Mouse (Mus musculus) E14TG2a.4 (cell line): ENCODE data around the gene Pax5.
"Not testable (repeated sequence)": the region's sequence is repeated elsewhere in the genome, so short reads cannot be mapped to it uniquely, and the experiment has no call there.

Experiments
- H3K27me3 ChIP-seq: 2 replicates; pipeline ENCODE4 v1.6.1; 2014; ENCODE audit warnings: low read length, control low read depth; ENCODE audit not compliant: insufficient read depth
- H3K36me3 ChIP-seq: 2 replicates; pipeline ENCODE4 v1.6.1; 2014; ENCODE audit warnings: low read length, control low read depth; ENCODE audit not compliant: insufficient read depth
- H3K4me1 ChIP-seq: replicated peaks from 2 replicates; pipeline ENCODE4 v1.6.1; 2014; ENCODE audit warnings: low read depth, low read length, control low read depth
- H3K4me3 ChIP-seq: replicated peaks from 2 replicates; pipeline ENCODE4 v1.5.1; 2014; ENCODE audit warnings: mild to moderate bottlenecking, low read length
- H3K9me3 ChIP-seq: 2 replicates; pipeline ENCODE4 v1.6.1; 2014; ENCODE audit warnings: low read length, control low read depth
- CTCF ChIP-seq: conservative IDR thresholded peaks from 2 replicates; pipeline ENCODE4 v1.5.1; 2014; ENCODE audit warnings: low read length
- NANOG ChIP-seq: IDR thresholded peaks from 2 replicates; pipeline ENCODE4 v1.6.1; 2014; ENCODE audit warnings: borderline replicate concordance, low read length, mixed read lengths
- POU5F1 ChIP-seq: IDR thresholded peaks from 2 replicates; pipeline ENCODE4 v1.6.1; 2014; ENCODE audit warnings: low read length, borderline replicate concordance

Gene Pax5

GRCm38 (mm10) chr4:44709740-44710700, at the start of gene Pax5:
Pax5 (minus strand) TSS chr4:44710487.
- Histone ChIP-seq H3K4me1 (peaks cover 43% of the 10 kb centered on the region), H3K27me3 (peaks cover 98% of the 10 kb centered on the region), H3K36me3 (no peaks in the 10 kb centered on the region), H3K4me3 (peak within 1 kb of the TSS; percentile 64), H3K9me3 (no peaks in the 10 kb centered on the region)
- no peak for TF ChIP-seq NANOG
- TF ChIP-seq POU5F1 = no peak
- no peak for TF ChIP-seq CTCF

GRCm38 (mm10) chr4:44757131-44757530, 46.8 kb upstream of the Pax5 start:
- not testable (repeated sequence) for H3K36me3 ChIP-seq, H3K9me3 ChIP-seq, H3K27me3 ChIP-seq
- Histone ChIP-seq H3K4me1 (peaks cover 22% of the 10 kb centered on the region), H3K4me3 (peak overlapping the region; percentile 100)

GRCm38 (mm10) chr4:44756134-44756951, 46.1 kb upstream of the Pax5 start:
- no peaks in the 10 kb centered on the region for H3K9me3 ChIP-seq
- peaks cover 2% of the 10 kb centered on the region; the same call in 1 of the 2 replicates for H3K36me3 ChIP-seq
- peak overlapping the region; percentile 100 for H3K4me3 ChIP-seq
- H3K4me1 ChIP-seq = peaks cover 22% of the 10 kb centered on the region
- H3K27me3 ChIP-seq = no peaks in the 10 kb centered on the region
- TF ChIP-seq CTCF = no peak
- no peak for TF ChIP-seq POU5F1
- no peak for TF ChIP-seq NANOG

- Histone ChIP-seq H3K4me1 (peaks cover 22% of the 10 kb centered on the region), H3K27me3 (no peaks in the 10 kb centered on the region), H3K4me3 (peak within 1 kb of the TSS; percentile 100), H3K36me3 (no peaks in the 10 kb centered on the region), H3K9me3 (no peaks in the 10 kb centered on the region)
- no peak for TF ChIP-seq NANOG
- no peak for TF ChIP-seq CTCF
- TF ChIP-seq POU5F1 = no peak
Measured at GRCm38 (mm10) chr4:44755553-44756133, 45.4 kb upstream of the Pax5 start, which contains the start of gene Zcchc7. Zcchc7 (plus strand) TSS chr4:44755877.

- TF ChIP-seq POU5F1 (no peak), CTCF (no peak), NANOG (no peak)
- H3K36me3 ChIP-seq = no peaks in the 10 kb centered on the region
- no peak overlapping the region for H3K4me3 ChIP-seq
- H3K9me3 ChIP-seq = no peaks in the 10 kb centered on the region
- H3K27me3 ChIP-seq = peaks cover 8% of the 10 kb centered on the region
- H3K4me1 ChIP-seq = no peaks in the 10 kb centered on the region
Measured at GRCm38 (mm10) chr4:44740471-44740870, 30.2 kb upstream of the Pax5 start.

- H3K9me3 ChIP-seq = no peaks in the 10 kb centered on the region
- no peaks in the 10 kb centered on the region for H3K4me1 ChIP-seq
- no peaks in the 10 kb centered on the region for H3K36me3 ChIP-seq
- no peak overlapping the region for H3K4me3 ChIP-seq
- no peak for TF ChIP-seq POU5F1
- peaks cover 56% of the 10 kb centered on the region for H3K27me3 ChIP-seq
Measured at GRCm38 (mm10) chr4:44721237-44721636, 10.9 kb upstream of the Pax5 start.

GRCm38 (mm10) chr4:44720046-44720445, 9.8 kb upstream of the Pax5 start:
- no peaks in the 10 kb centered on the region for H3K36me3 ChIP-seq
- H3K4me3 ChIP-seq = no peak overlapping the region
- peaks cover 62% of the 10 kb centered on the region for H3K27me3 ChIP-seq
- TF ChIP-seq CTCF = no peak
- TF ChIP-seq POU5F1 = no peak
- TF ChIP-seq NANOG = no peak
- no peaks in the 10 kb centered on the region for H3K4me1 ChIP-seq
- no peaks in the 10 kb centered on the region for H3K9me3 ChIP-seq

- TF ChIP-seq NANOG (no peak), POU5F1 (no peak), CTCF (no peak)
- no peak overlapping the region for H3K4me3 ChIP-seq
- H3K9me3 ChIP-seq = no peaks in the 10 kb centered on the region
- peaks cover 21% of the 10 kb centered on the region for H3K4me1 ChIP-seq
- peaks cover 80% of the 10 kb centered on the region for H3K27me3 ChIP-seq
- no peaks in the 10 kb centered on the region for H3K36me3 ChIP-seq
Measured at GRCm38 (mm10) chr4:44717676-44718075, 7.4 kb upstream of the Pax5 start.
